Comparison of ENCODE assay signal across 8 mouse cellular contexts in the genomic region with DNA sequence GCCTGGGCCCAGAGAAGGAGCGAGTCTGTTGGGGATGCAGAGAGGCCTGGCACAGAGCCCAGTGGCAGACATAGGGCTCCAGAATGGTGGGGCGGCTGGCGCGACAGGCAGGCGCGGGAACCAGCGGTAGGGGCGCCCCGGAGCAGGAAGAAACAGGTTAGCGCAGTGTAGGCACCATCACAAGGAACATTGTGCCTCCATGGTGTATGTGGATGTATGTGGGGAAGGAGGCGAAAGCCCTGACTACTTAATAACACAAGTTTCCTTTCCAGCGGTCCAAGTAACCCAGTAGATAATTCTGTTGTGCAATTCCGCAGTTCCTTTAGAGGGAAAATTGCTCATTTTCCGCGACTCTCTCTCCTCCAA. TPM values are rescaled to one million over a fixed set of nuclear protein-coding genes. Genes with fewer than 3 reads are reported as not detected.
A peak's percentile ranks its signal among the peaks of the same experiment; 100 is the strongest.
DNase-seq lines count a peak whose midpoint lies in the region; ATAC-seq and TF ChIP-seq lines count a peak whose summit lies in the region.
"Not testable (repeated sequence)": the region's sequence is repeated elsewhere in the genome, so short reads cannot be mapped to it uniquely, and the experiment has no call there.

No protein-coding gene starts in this region.

- ATAC-seq in forebrain, embryonic 15.5 days (replicated peaks), result peak; percentile 97
- ATAC-seq in hindbrain, embryonic 11.5 days (ENCODE audit: low FRiP score), result peak; percentile 99
- ATAC-seq in lung, embryonic 14.5 days (ENCODE audit: insufficient read depth), result peak; percentile 96

- peak overlapping the region; percentile 77 for H3K27ac ChIP-seq in ES-Bruce4 (ENCODE audit: insufficient read depth, low read length)
- peak overlapping the region; percentile 88 for H3K27ac ChIP-seq in forebrain, embryonic 15.5 days (replicated peaks)
- peak overlapping the region; percentile 81 for H3K27ac ChIP-seq in hindbrain, embryonic 11.5 days (ENCODE audit: low read depth, low read length)
- H3K27ac ChIP-seq in layer of hippocampus, adult 2 months, result peak overlapping the region; percentile 87
- H3K27ac ChIP-seq in lung, embryonic 14.5 days (ENCODE audit: low read depth), result peak overlapping the region; percentile 88
- peak overlapping the region; percentile 47; the same call in 1 of the 2 replicates for H3K27ac ChIP-seq in thymus, adult 2 months (ENCODE audit: control insufficient read depth, insufficient read depth, low read length)

- not testable (repeated sequence) for TF ChIP-seq EP300 in ES-Bruce4 (IDR thresholded peaks at IDR 0.05; ENCODE audit: insufficient read depth, low read depth, low read length)

- H3K4me3 ChIP-seq in ES-Bruce4 (ENCODE audit: low read depth, low read length) (peak overlapping the region; percentile 52), myocyte (peak overlapping the region; percentile 40)
- H3K4me3 ChIP-seq in forebrain, embryonic 15.5 days, result peak overlapping the region; percentile 50
- peak overlapping the region; percentile 38 for H3K4me3 ChIP-seq in hindbrain, embryonic 11.5 days (ENCODE audit: low read depth, low read length)
- H3K4me3 ChIP-seq in layer of hippocampus, adult 2 months, result peak overlapping the region; percentile 68
- peak overlapping the region; percentile 48 for H3K4me3 ChIP-seq in lung, embryonic 14.5 days (ENCODE audit: low read depth, low read length)
- H3K4me3 ChIP-seq in thymus, adult 2 months (ENCODE audit: control insufficient read depth, insufficient read depth, low read length), result peak overlapping the region; percentile 49

- not testable (repeated sequence) for H3K9me3 ChIP-seq in ES-Bruce4 (replicated peaks; ENCODE audit: control insufficient read depth, insufficient read depth, low read length, poor library complexity, severe bottlenecking); forebrain, embryonic 15.5 days; hindbrain, embryonic 11.5 days (ENCODE audit: control insufficient read depth, low read length); lung, embryonic 14.5 days (ENCODE audit: low read depth, low read length)

- H3ac ChIP-seq in myocyte (ENCODE audit: control insufficient read depth, insufficient read length), result not testable (repeated sequence)

- TF ChIP-seq CTCF in ES-Bruce4 (IDR thresholded peaks at IDR 0.05; ENCODE audit: low read depth, low read length); thymus, adult 2 months (IDR thresholded peaks at IDR 0.05; ENCODE audit: borderline replicate concordance, control insufficient read depth, extremely low read depth, insufficient read depth, low read length, poor library complexity): not testable (repeated sequence)
- peak; percentile 66 for TF ChIP-seq CTCF in layer of hippocampus, adult 2 months (conservative IDR thresholded peaks at IDR 0.05)
- peak; percentile 31 for TF ChIP-seq CTCF in lung, embryonic 14.5 days (IDR thresholded peaks at IDR 0.05; ENCODE audit: low read depth)

- H3K4me1 ChIP-seq in ES-Bruce4 (ENCODE audit: control insufficient read depth, insufficient read depth, low read length); hindbrain, embryonic 11.5 days (replicated peaks; ENCODE audit: control insufficient read depth, insufficient read depth, low read length); lung, embryonic 14.5 days (ENCODE audit: insufficient read depth); thymus, adult 2 months (replicated peaks; ENCODE audit: control insufficient read depth, insufficient read depth, low read length): not testable (repeated sequence)
- H3K4me1 ChIP-seq in forebrain, embryonic 15.5 days, result peaks cover 12% of the 10 kb centered on the region

- not testable (repeated sequence) for H3K36me3 ChIP-seq in ES-Bruce4 (ENCODE audit: control insufficient read depth, insufficient read depth, low read length, poor library complexity, severe bottlenecking); forebrain, embryonic 15.5 days; hindbrain, embryonic 11.5 days (ENCODE audit: control insufficient read depth, insufficient read depth, low read length); lung, embryonic 14.5 days (ENCODE audit: insufficient read depth); myocyte (ENCODE audit: control insufficient read depth, insufficient read depth); thymus, adult 2 months (ENCODE audit: control insufficient read depth, insufficient read depth, low read length)

- TF ChIP-seq POLR2A in ES-Bruce4 (IDR thresholded peaks at IDR 0.05; ENCODE audit: insufficient read depth, low read length); myocyte (IDR thresholded peaks at IDR 0.05; ENCODE audit: insufficient read length, low read depth); thymus, adult 2 months (IDR thresholded peaks at IDR 0.05; ENCODE audit: control insufficient read depth, extremely low read depth, insufficient read depth, low read length, poor library complexity): not testable (repeated sequence)

- DNase-seq in embryo, embryonic 10 days (ENCODE audit: low spot score), result peak; percentile 64
- DNase-seq in hindbrain, embryonic 11.5 days (ENCODE audit: low spot score), result peak; percentile 66
- not testable (repeated sequence) for DNase-seq in layer of hippocampus, adult 2 months (ENCODE audit: low spot score in 2 of 2)
- DNase-seq in lung, embryonic 14.5 days, result peak; percentile 60
- peak; percentile 77 for DNase-seq in thymus, adult 2 months

- H3K27me3 ChIP-seq in ES-Bruce4 (ENCODE audit: control insufficient read depth, insufficient read depth, low read length, poor library complexity, severe bottlenecking); forebrain, embryonic 15.5 days; hindbrain, embryonic 11.5 days (ENCODE audit: control insufficient read depth, insufficient read depth, low read length); lung, embryonic 14.5 days (ENCODE audit: insufficient read depth, low read length); myocyte (ENCODE audit: control insufficient read depth, insufficient read depth, insufficient read length); thymus, adult 2 months (ENCODE audit: control insufficient read depth, insufficient read depth, low read length): not testable (repeated sequence)

- peak overlapping the region; percentile 57 for H3K9ac ChIP-seq in ES-Bruce4 (ENCODE audit: low read depth, poor library complexity, severe bottlenecking)
- peak overlapping the region; percentile 50 for H3K9ac ChIP-seq in forebrain, embryonic 15.5 days (replicated peaks)
- H3K9ac ChIP-seq in hindbrain, embryonic 11.5 days (ENCODE audit: low read depth, low read length), result peak overlapping the region; percentile 44
- H3K9ac ChIP-seq in lung, embryonic 14.5 days, result peak overlapping the region; percentile 59

- peak overlapping the region; percentile 57 for H3K4me2 ChIP-seq in forebrain, embryonic 15.5 days (replicated peaks)
- H3K4me2 ChIP-seq in hindbrain, embryonic 11.5 days (replicated peaks; ENCODE audit: low read depth, low read length), result peak overlapping the region; percentile 54
- H3K4me2 ChIP-seq in lung, embryonic 14.5 days, result peak overlapping the region; percentile 67
- H3K4me2 ChIP-seq in myocyte (ENCODE audit: low read depth), result peak overlapping the region; percentile 77

- H3K79me2 ChIP-seq in myocyte (ENCODE audit: control insufficient read depth, insufficient read depth), result not testable (repeated sequence)

- WGBS in forebrain, embryonic 15.5 days, result 0% methylated on average over 15 of the region's 15 CpGs
- whole genome bisulfite sequencing in hindbrain, embryonic 11.5 days, result 0% methylated on average over 14 of the region's 15 CpGs
- under 1% methylated on average over 15 of the region's 15 CpGs for WGBS in lung, embryonic 14.5 days
- WGBS in thymus, adult 2 months, result 1% methylated on average over 15 of the region's 15 CpGs

RNA-seq across cellular contexts. Expression of a gene that starts 0.3 kb away (rescaled TPM):
- polyA plus RNA-seq in ES-Bruce4 (2011; ENCODE audit: insufficient read depth, insufficient read length, low read depth, missing spikeins) (24.9 and 31.0 TPM in 2 replicates), myocyte (2012; fragmentation: generic; extraction: Trizol) (11.9 TPM)
- not detected in 2 replicates for polyA plus RNA-seq in forebrain, embryonic 15.5 days (2015; fragmentation: Nextera tagmentation; extraction: Ambion mirVana)
- polyA plus RNA-seq in hindbrain, embryonic 11.5 days (2014; fragmentation: Nextera tagmentation; extraction: Ambion mirVana), result not detected in 2 replicates
- 10 to 100 TPM in 1 of 2 experiments, 1 to 10 TPM in 1; 5.2 to 12.0 TPM for total RNA-seq in layer of hippocampus, adult 2 months (2021)
- polyA plus RNA-seq in lung, embryonic 14.5 days (2014; fragmentation: Nextera tagmentation; extraction: Ambion mirVana), result not detected in 2 replicates
- polyA plus RNA-seq in thymus, adult 2 months (2012; rRNA removed), result 20.1 and 27.8 TPM in 2 replicates

RNA-seq across cellular contexts. Expression of a gene that starts 11.1 kb away (rescaled TPM):
- polyA plus RNA-seq in ES-Bruce4 (2011; ENCODE audit: insufficient read depth, insufficient read length, low read depth, missing spikeins) (6.1 and 9.4 TPM in 2 replicates), myocyte (2012; fragmentation: generic; extraction: Trizol) (0.08 TPM)
- 0.17 and 0.20 TPM in 2 replicates for polyA plus RNA-seq in forebrain, embryonic 15.5 days (2015; fragmentation: Nextera tagmentation; extraction: Ambion mirVana)
- polyA plus RNA-seq in hindbrain, embryonic 11.5 days (2014; fragmentation: Nextera tagmentation; extraction: Ambion mirVana), result 0.36 and 0.52 TPM in 2 replicates
- 1 to 10 TPM in 1 of 2 experiments, under 1 TPM in 1; 0.83 to 1.1 TPM for total RNA-seq in layer of hippocampus, adult 2 months (2021)
- polyA plus RNA-seq in lung, embryonic 14.5 days (2014; fragmentation: Nextera tagmentation; extraction: Ambion mirVana), result 0.42 and 0.76 TPM in 2 replicates
- 0.71 and 0.93 TPM in 2 replicates for polyA plus RNA-seq in thymus, adult 2 months (2012; rRNA removed)

RNA-seq across cellular contexts. Expression of a gene that starts 13.8 kb away (rescaled TPM):
- polyA plus RNA-seq in ES-Bruce4 (2011; ENCODE audit: insufficient read depth, insufficient read length, low read depth, missing spikeins) (58.9 and 64.4 TPM in 2 replicates), myocyte (2012; fragmentation: generic; extraction: Trizol) (20.4 TPM)
- 17.0 and 19.8 TPM in 2 replicates for polyA plus RNA-seq in forebrain, embryonic 15.5 days (2015; fragmentation: Nextera tagmentation; extraction: Ambion mirVana)
- 62.1 and 63.9 TPM in 2 replicates for polyA plus RNA-seq in hindbrain, embryonic 11.5 days (2014; fragmentation: Nextera tagmentation; extraction: Ambion mirVana)
- total RNA-seq in layer of hippocampus, adult 2 months (2021), result 10 to 100 TPM; 14.0 to 17.1 TPM
- 64.4 and 67.0 TPM in 2 replicates for polyA plus RNA-seq in lung, embryonic 14.5 days (2014; fragmentation: Nextera tagmentation; extraction: Ambion mirVana)
- polyA plus RNA-seq in thymus, adult 2 months (2012; rRNA removed), result 29.1 and 33.6 TPM in 2 replicates

RNA-seq across cellular contexts. Expression of a gene that starts 14.0 kb away (rescaled TPM):
- 90.3 and 95.5 TPM in 2 replicates for polyA plus RNA-seq in ES-Bruce4 (2011; ENCODE audit: insufficient read depth, insufficient read length, low read depth, missing spikeins)
- polyA plus RNA-seq in forebrain, embryonic 15.5 days (2015; fragmentation: Nextera tagmentation; extraction: Ambion mirVana), result 95.1 and 95.3 TPM in 2 replicates
- polyA plus RNA-seq in hindbrain, embryonic 11.5 days (2014; fragmentation: Nextera tagmentation; extraction: Ambion mirVana), result 53.8 and 55.6 TPM in 2 replicates
- 10 to 100 TPM; 92.9 to 95.6 TPM for total RNA-seq in layer of hippocampus, adult 2 months (2021)
- polyA plus RNA-seq in lung, embryonic 14.5 days (2014; fragmentation: Nextera tagmentation; extraction: Ambion mirVana), result 45.6 and 47.1 TPM in 2 replicates
- 71.3 TPM for polyA plus RNA-seq in myocyte (2012; fragmentation: generic; extraction: Trizol)
- polyA plus RNA-seq in thymus, adult 2 months (2012; rRNA removed), result 90.8 and 93.2 TPM in 2 replicates

RNA-seq across cellular contexts. Expression of a gene that starts 19.9 kb away (rescaled TPM):
- polyA plus RNA-seq in ES-Bruce4 (2011; ENCODE audit: insufficient read depth, insufficient read length, low read depth, missing spikeins) (165 and 181 TPM in 2 replicates), myocyte (2012; fragmentation: generic; extraction: Trizol) (113 TPM)
- 286 and 308 TPM in 2 replicates for polyA plus RNA-seq in forebrain, embryonic 15.5 days (2015; fragmentation: Nextera tagmentation; extraction: Ambion mirVana)
- polyA plus RNA-seq in hindbrain, embryonic 11.5 days (2014; fragmentation: Nextera tagmentation; extraction: Ambion mirVana), result 344 and 364 TPM in 2 replicates
- total RNA-seq in layer of hippocampus, adult 2 months (2021), result 10 to 100 TPM; 70.3 to 73.4 TPM
- 272 and 273 TPM in 2 replicates for polyA plus RNA-seq in lung, embryonic 14.5 days (2014; fragmentation: Nextera tagmentation; extraction: Ambion mirVana)
- polyA plus RNA-seq in thymus, adult 2 months (2012; rRNA removed), result 44.5 and 54.1 TPM in 2 replicates

Comparison
In these comparisons a context has a peak if more than half of its experiments do, and no peak if none do; other contexts are left out.
1. RNA of a gene that starts 0.3 kb away (polyA plus RNA-seq): 24.9 to 31.0 TPM in ES-Bruce4, 20.1 to 27.8 TPM in thymus, adult 2 months and 11.9 TPM in myocyte (single experiment); not detected in forebrain, embryonic 15.5 days, not detected in hindbrain, embryonic 11.5 days and not detected in lung, embryonic 14.5 days; every median in the first group is over 10 times any median in the second.
2. Peak in every context shown above with its lines, with median percentiles within 50 percentile points of each other: H3K27ac ChIP-seq, H3K4me3 ChIP-seq, H3K9ac ChIP-seq, ATAC-seq and H3K4me2 ChIP-seq.